Mouse (Mus musculus): ENCODE results near the gene Mrgpre.

The Mrgpre gene

DNA sequence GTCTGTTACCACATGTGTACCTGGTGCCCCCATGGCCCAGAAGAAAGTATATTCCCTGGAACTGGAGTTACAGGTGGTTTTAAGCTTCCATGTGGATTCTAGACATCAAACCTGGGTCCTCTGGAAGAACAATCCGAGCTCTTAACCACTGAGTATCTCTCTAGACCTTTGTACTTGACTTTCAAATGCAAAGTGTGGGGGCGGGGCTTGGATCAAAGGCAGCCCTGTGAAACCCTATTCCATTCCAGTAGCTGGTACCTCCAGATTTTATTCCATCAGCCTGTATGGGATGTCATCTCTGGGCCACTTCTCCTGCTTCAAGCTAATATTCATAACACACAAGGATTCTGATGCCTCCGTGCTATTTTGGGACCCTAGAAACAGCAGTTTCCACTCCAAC is 8.2 kb downstream of the Mrgpre start:
- no peak for DNase-seq (ENCODE audit: low spot score)

DNA sequence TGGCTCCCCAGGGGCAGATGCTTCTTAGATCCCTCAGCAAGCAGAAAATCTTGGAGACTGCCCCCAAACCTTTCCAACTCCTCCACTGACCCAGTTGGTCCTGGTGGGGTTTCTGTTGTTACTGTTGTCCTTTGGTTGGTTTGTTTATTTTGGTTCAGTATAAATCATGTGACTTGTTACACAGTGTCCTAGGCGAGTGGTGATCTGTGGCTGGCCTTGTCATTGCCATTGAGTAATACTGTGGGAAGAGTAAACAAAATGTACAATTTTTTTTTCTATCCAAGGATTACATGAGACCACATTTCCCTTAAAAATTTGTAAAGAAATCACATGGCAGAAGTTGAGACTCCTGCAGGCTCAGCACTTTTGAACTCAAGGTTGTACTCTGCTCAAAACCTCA is 14.8 kb downstream of the Mrgpre start:
- DNase-seq (ENCODE audit: low spot score), result no peak

- DNase-seq (ENCODE audit: low spot score), result no peak
These were observed 16.0 kb downstream of the Mrgpre start for GRCm38 (mm10) chr7:143768267-143768666.

DNA sequence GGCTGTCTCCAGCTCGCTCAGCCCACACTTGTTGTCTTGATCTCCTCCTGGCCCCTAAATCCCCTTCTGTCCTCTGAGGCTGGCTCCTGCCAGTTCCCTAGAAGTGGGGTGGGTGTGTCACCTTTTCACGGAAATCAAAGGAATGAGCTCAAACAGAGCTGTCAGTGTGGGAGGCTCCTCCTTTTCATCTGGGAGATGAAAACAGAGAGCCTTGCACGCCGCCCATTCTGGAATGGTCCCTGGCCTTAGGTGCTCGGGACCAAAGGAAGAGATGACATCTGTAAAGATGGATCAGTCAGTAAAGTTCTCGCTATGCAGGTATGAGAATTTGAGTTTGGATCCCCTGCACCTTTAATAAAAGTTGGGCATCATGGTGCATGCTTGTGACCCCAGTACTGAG is 17.4 kb downstream of the Mrgpre start, which contains the start of gene Mrgprg:
Gene Mrgprg, minus strand, starts transcription at position 101 of the 400 bp plus-strand sequence.
- no peak for DNase-seq (ENCODE audit: low spot score)

DNA sequence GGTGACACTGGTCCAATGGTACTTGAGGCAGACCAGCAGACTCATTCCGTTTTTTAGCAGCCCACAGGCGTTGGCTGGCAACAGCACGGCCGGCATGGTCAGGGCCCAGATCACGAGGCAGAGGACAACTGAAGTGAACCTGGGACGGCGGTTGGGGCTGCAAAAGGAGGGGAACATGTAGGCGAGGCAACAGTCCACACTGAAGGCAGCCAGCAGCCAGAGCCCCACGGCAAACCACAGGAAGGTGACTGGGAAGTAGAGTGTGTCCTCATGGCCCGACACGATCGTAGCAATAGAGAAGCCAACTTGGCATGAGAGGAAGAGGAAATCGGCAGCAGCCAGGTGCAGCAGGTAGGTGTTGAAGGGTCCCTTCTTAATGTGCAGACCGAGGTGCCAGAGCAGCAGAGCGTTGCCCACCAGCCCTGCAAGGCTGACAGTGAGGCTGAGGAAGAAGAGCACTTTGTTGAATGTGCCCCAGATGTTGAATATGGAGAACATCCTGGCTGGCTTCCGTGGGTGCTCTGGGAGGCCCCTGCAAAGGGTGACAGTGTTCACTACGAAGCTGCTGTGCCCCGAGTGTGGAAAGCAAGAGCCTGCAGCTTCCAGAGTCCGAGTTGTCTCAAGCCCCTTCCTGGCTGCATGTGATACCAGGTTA is 19.3 kb downstream of the Mrgpre start:
- no peak for DNase-seq (ENCODE audit: low spot score)

GRCm38 (mm10) chr7:143763794-143764193 is 20.5 kb downstream of the Mrgpre start:
- DNase-seq (ENCODE audit: low spot score), result no peak

GRCm38 (mm10) chr7:143758956-143759355 is 25.3 kb downstream of the Mrgpre start:
- no peak for DNase-seq (ENCODE audit: low spot score)

- no peak for DNase-seq (ENCODE audit: low spot score)
These were observed 26.6 kb downstream of the Mrgpre start for GRCm38 (mm10) chr7:143757696-143758095.

GRCm38 (mm10) chr7:143757027-143757390 is 27.3 kb downstream of the Mrgpre start:
- DNase-seq (ENCODE audit: low spot score), result peak; percentile 55

GRCm38 (mm10) chr7:143756125-143757026 is 27.9 kb downstream of the Mrgpre start, which contains the start of gene Osbpl5:
Gene Osbpl5 (minus strand): TSS chr7:143756985.
- no peak for DNase-seq (ENCODE audit: low spot score)

- no peak for DNase-seq (ENCODE audit: low spot score)
These were observed 28.8 kb downstream of the Mrgpre start for GRCm38 (mm10) chr7:143755357-143756124.

- no peak for DNase-seq (ENCODE audit: low spot score)
These were observed 30.1 kb downstream of the Mrgpre start for GRCm38 (mm10) chr7:143753990-143754715.

GRCm38 (mm10) chr7:143752606-143753005 is 31.7 kb downstream of the Mrgpre start:
- DNase-seq (ENCODE audit: low spot score), result no peak

DNA sequence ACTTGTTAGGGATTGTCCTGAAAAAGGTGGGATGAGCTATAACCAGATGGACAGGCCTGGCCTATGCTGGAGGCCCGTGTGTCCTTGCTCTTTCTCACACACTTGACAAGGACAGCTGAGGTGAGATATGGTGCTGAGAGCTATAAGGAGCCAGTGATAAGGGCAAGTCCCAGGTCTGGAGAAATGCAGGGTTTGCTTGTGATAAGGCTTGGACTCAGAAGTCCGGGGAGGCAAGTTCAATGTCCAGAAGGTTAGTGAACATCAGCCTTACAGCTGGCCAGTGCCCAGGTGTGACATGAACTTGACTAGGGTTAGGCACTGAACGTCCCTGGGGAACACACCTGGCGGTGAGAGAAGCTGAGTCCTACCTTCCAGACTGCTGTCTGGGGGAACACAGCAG is 32.2 kb downstream of the Mrgpre start:
- DNase-seq (ENCODE audit: low spot score), result no peak

- DNase-seq (ENCODE audit: low spot score), result no peak
These were observed 32.9 kb downstream of the Mrgpre start for GRCm38 (mm10) chr7:143751380-143751779.

- DNase-seq (ENCODE audit: low spot score), result no peak
These were observed 35.3 kb downstream of the Mrgpre start for GRCm38 (mm10) chr7:143749045-143749444.

- peak; percentile 72 for DNase-seq (ENCODE audit: low spot score)
These were observed 36.0 kb downstream of the Mrgpre start for GRCm38 (mm10) chr7:143748041-143748868.

DNA sequence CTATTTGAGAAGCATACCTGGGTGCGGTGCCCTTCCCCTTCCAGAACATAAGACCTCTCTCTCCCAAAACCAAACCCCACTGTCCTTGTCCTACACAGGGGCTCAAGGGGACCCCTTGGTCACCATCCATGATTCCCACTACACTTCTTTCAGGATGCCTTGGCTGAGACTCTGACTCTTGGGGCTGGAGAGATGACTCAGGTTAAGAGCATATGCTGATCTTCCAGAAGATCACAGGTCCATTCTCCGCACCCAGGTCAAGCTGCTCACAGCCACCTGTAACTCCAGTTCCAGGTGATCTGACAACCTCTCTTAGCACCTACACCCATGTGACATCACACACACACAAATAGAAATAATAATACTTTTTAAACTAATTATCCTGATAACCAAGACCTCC is 43.6 kb downstream of the Mrgpre start:
- DNase-seq (ENCODE audit: low spot score), result no peak

DNA sequence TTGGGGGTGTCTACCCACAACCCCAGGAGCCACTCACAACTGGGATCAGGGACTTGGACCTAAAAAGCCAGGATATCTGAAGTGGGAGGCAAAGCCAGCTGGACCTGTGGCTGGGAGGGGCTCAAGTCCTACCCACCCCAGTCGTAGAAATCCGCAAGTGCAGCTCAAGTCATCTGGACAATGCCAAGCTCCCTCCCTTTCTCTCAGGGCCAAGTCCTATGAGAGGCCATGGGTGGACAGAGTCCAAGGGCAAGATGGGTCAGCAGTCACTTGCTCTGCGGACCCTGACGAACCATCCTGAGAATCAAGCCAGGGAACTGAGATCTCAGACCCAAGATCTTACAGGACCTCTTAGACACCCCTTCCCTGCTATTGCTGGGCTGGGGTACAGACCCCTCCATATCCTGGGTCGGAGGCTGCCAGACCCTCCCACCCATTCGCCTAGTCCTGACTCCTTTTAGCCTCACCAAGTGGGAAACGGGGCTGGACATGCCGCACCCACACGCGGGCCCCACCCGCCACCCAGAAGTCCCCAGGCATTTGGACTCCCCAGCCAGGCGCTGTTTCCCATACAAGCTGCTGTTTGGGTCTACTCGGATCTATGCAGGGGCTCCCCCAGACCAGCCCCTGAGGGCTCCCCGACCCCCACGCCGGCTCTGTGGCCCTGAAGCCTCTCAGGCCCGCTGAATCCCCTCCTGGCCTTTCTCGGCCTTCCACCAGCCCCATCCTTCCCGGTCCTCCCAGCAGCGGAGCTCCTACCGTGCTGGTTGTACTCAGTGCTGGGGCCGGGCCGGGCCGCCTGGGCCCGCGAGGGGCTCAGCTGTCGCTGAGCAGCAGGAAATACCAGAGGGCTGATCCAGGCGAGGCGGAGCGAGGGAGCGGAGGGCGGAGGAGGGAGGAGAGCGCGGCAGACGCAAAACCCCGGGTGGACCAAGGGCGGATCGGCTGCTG is 44.5 kb downstream of the Mrgpre start:
- DNase-seq (ENCODE audit: low spot score), result no peak

DNA sequence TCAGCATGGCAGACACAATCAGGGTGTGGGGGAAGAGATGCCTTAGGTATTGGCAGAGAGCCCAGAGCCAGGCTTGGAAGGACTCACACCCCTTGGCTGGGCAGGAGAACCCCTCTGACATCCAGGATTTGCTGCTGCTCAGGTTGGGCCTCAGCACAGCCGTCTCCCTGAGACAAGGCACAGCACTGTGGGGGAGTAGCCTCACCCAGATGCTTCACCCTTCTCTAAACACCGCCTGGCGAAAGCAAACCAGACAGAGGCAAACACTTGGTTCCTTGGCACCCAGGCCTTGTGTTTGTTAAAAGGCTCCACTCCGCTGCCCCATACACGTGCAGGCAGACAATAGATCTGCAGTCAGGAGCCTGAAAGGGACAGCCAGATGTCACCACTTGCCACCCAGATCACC is 45.7 kb downstream of the Mrgpre start:
- DNase-seq (ENCODE audit: low spot score), result no peak
